Mouse (Mus musculus) forebrain, embryonic 16.5 days (tissue): Measurements from ENCODE around the gene Copz1. TPM values are rescaled to one million over a fixed set of nuclear protein-coding genes. Genes with fewer than 3 reads are reported as not detected.

ENCODE experiments used
- ATAC-seq: fragments of 200-750 bp; cut with Nextera tagmentation; 2 replicates; pipeline ENCODE4 v1.8.0; 2017; ENCODE audit warnings: mild to moderate bottlenecking, moderate library complexity
- H3K27ac ChIP-seq: fragments of 300-500 bp; sonication (generic); 2 replicates; pipeline ENCODE4 v1.5.1; 2014; ENCODE audit warnings: low read length, control low read depth
- H3K27me3 ChIP-seq: fragments of 300-500 bp; sonication (generic); replicated peaks from 2 replicates; pipeline ENCODE4 v1.6.1; 2014; ENCODE audit warnings: low read length; ENCODE audit not compliant: control insufficient read depth, insufficient read depth
- H3K36me3 ChIP-seq: fragments of 300-500 bp; sonication (generic); 2 replicates; pipeline ENCODE4 v1.6.1; 2014; ENCODE audit not compliant: control insufficient read depth, insufficient read depth
- H3K4me1 ChIP-seq: fragments of 300-500 bp; sonication (generic); replicated peaks from 2 replicates; pipeline ENCODE4 v1.6.1; 2014; ENCODE audit warnings: low read length; ENCODE audit not compliant: control insufficient read depth, insufficient read depth
- H3K4me2 ChIP-seq: fragments of 300-500 bp; sonication (generic); 2 replicates; pipeline ENCODE4 v1.6.1; 2014; ENCODE audit warnings: mild to moderate bottlenecking, low read length, control low read depth
- H3K4me3 ChIP-seq: fragments of 300-500 bp; sonication (generic); replicated peaks from 2 replicates; pipeline ENCODE4 v1.5.1; 2014; ENCODE audit warnings: mild to moderate bottlenecking, low read length, control low read depth
- H3K9ac ChIP-seq: fragments of 300-500 bp; sonication (generic); replicated peaks from 2 replicates; pipeline ENCODE4 v1.6.1; 2014; ENCODE audit warnings: low read depth, low read length, control low read depth
- H3K9me3 ChIP-seq: fragments of 300-500 bp; sonication (generic); 2 replicates; pipeline ENCODE4 v1.6.1; 2016; ENCODE audit warnings: low read length; ENCODE audit not compliant: control insufficient read depth
- WGBS: fragments of 180-500 bp; shearing (Covaris S2); extraction: QIAGEN DNeasy Blood & Tissue Kit; methylation state at CpG from one replicate; pipeline ENCODE4 v1.1.7; 2014; 5-methylcytosine and 5-hydroxymethylcytosine counted together
- polyA plus RNA-seq: library from polyadenylated mRNA; unstranded; fragments of >200 nt; fragmentation: Nextera tagmentation; extraction: Ambion mirVana; gene quantifications from 2 replicates; pipeline ENCODE4 v1.2.1, GENCODE M21; 2015

Gene Copz1
- polyA plus RNA-seq, 1 experiment from 2014 or later: 221 TPM

- ATAC-seq: peak; percentile 67
- Histone ChIP-seq H3K36me3 (no peaks in the 10 kb centered on the region), H3K9ac (peak overlapping the region; percentile 95), H3K27ac (peak overlapping the region; percentile 35; the same call in 1 of the 2 replicates), H3K9me3 (no peaks in the 10 kb centered on the region), H3K27me3 (no peaks in the 10 kb centered on the region), H3K4me1 (peaks cover 25% of the 10 kb centered on the region), H3K4me3 (peak overlapping the region; percentile 73), H3K4me2 (peak overlapping the region; percentile 79)
- WGBS: under 1% methylated on average over 16 of the region's 26 CpGs
Measured at GRCm38 (mm10) chr15:103323070-103323454, 50.5 kb downstream of the Copz1 start.

- Histone ChIP-seq H3K9me3 (no peaks in the 10 kb centered on the region), H3K9ac (peak overlapping the region; percentile 95), H3K36me3 (no peaks in the 10 kb centered on the region), H3K27me3 (no peaks in the 10 kb centered on the region), H3K27ac (peak overlapping the region; percentile 35), H3K4me1 (peaks cover 25% of the 10 kb centered on the region), H3K4me2 (peak overlapping the region; percentile 79), H3K4me3 (peak overlapping the region; percentile 73)
- ATAC-seq: peak; percentile 97
- WGBS: under 1% methylated on average over 39 of the region's 40 CpGs
Measured at GRCm38 (mm10) chr15:103323455-103324247, 51.1 kb downstream of the Copz1 start.

- no peaks in the 10 kb centered on the region for H3K27me3 ChIP-seq
- no peaks in the 10 kb centered on the region for H3K36me3 ChIP-seq
- no peaks in the 10 kb centered on the region for H3K9me3 ChIP-seq
- no peak overlapping the region for H3K4me3 ChIP-seq
- H3K9ac ChIP-seq: no peak overlapping the region; the same call in 1 of the 2 replicates
- peaks cover 5% of the 10 kb centered on the region for H3K4me1 ChIP-seq
- ATAC-seq: no peak
- H3K27ac ChIP-seq: no peak overlapping the region; the same call in 1 of the 2 replicates
- WGBS: 49% methylated on average over 5 of the region's 5 CpGs
- H3K4me2 ChIP-seq: no peak overlapping the region
Measured at GRCm38 (mm10) chr15:103333081-103333615, 60.6 kb downstream of the Copz1 start.

GRCm38 (mm10) chr15:103333738-103334137, 61.2 kb downstream of the Copz1 start:
- WGBS: 51% methylated on average over 5 of the region's 5 CpGs
- no peaks in the 10 kb centered on the region for H3K9me3 ChIP-seq
- no peak overlapping the region; the same call in 1 of the 2 replicates for H3K27ac ChIP-seq
- H3K27me3 ChIP-seq: peaks cover 2% of the 10 kb centered on the region
- H3K4me3 ChIP-seq: no peak overlapping the region
- H3K4me1 ChIP-seq: peaks cover 5% of the 10 kb centered on the region
- H3K4me2 ChIP-seq: no peak overlapping the region
- no peaks in the 10 kb centered on the region for H3K36me3 ChIP-seq
- peak; percentile 24; the same call in 1 of the 2 replicates for ATAC-seq
- H3K9ac ChIP-seq: no peak overlapping the region; the same call in 1 of the 2 replicates

GRCm38 (mm10) chr15:103334194-103334593, 61.7 kb downstream of the Copz1 start:
- Histone ChIP-seq H3K9me3 (no peaks in the 10 kb centered on the region), H3K36me3 (no peaks in the 10 kb centered on the region), H3K9ac (no peak overlapping the region), H3K4me1 (peaks cover 8% of the 10 kb centered on the region), H3K27ac (no peak overlapping the region), H3K4me2 (no peak overlapping the region), H3K4me3 (no peak overlapping the region), H3K27me3 (peaks cover 5% of the 10 kb centered on the region)
- 0% methylated on average over 1 of the region's 2 CpGs for WGBS
- ATAC-seq: peak; percentile 4; the same call in 1 of the 2 replicates

- H3K27ac ChIP-seq: no peak overlapping the region
- no peaks in the 10 kb centered on the region for H3K36me3 ChIP-seq
- no peak for ATAC-seq
- no peaks in the 10 kb centered on the region for H3K9me3 ChIP-seq
- H3K9ac ChIP-seq: no peak overlapping the region
- no peak overlapping the region for H3K4me2 ChIP-seq
- WGBS: 67% methylated on average over 3 of the region's 3 CpGs
- peaks cover 10% of the 10 kb centered on the region for H3K4me1 ChIP-seq
- H3K4me3 ChIP-seq: no peak overlapping the region
- H3K27me3 ChIP-seq: peaks cover 5% of the 10 kb centered on the region
Measured at GRCm38 (mm10) chr15:103335040-103335439, 62.5 kb downstream of the Copz1 start.

GRCm38 (mm10) chr15:103335488-103336235, 63.1 kb downstream of the Copz1 start:
- H3K9ac ChIP-seq: no peak overlapping the region
- H3K4me2 ChIP-seq: no peak overlapping the region
- peaks cover 15% of the 10 kb centered on the region for H3K4me1 ChIP-seq
- no peak overlapping the region for H3K27ac ChIP-seq
- H3K4me3 ChIP-seq: no peak overlapping the region
- H3K9me3 ChIP-seq: no peaks in the 10 kb centered on the region
- peaks cover 6% of the 10 kb centered on the region for H3K27me3 ChIP-seq
- ATAC-seq: no peak
- 20% methylated on average over 7 of the region's 7 CpGs for WGBS
- no peaks in the 10 kb centered on the region for H3K36me3 ChIP-seq

GRCm38 (mm10) chr15:103336996-103337667, 64.6 kb downstream of the Copz1 start:
- H3K36me3 ChIP-seq: no peaks in the 10 kb centered on the region
- no peak overlapping the region for H3K4me3 ChIP-seq
- peaks cover 14% of the 10 kb centered on the region for H3K27me3 ChIP-seq
- H3K9me3 ChIP-seq: no peaks in the 10 kb centered on the region
- H3K9ac ChIP-seq: no peak overlapping the region
- WGBS: 16% methylated on average over 11 of the region's 11 CpGs
- H3K4me2 ChIP-seq: no peak overlapping the region
- no peak overlapping the region for H3K27ac ChIP-seq
- H3K4me1 ChIP-seq: peaks cover 15% of the 10 kb centered on the region
- no peak for ATAC-seq

GRCm38 (mm10) chr15:103338829-103339165, 66.3 kb downstream of the Copz1 start:
- no peak overlapping the region; the same call in 1 of the 2 replicates for H3K9ac ChIP-seq
- ATAC-seq: no peak
- peaks cover 14% of the 10 kb centered on the region for H3K27me3 ChIP-seq
- H3K4me1 ChIP-seq: peaks cover 15% of the 10 kb centered on the region
- no peaks in the 10 kb centered on the region for H3K36me3 ChIP-seq
- H3K4me2 ChIP-seq: peak overlapping the region; percentile 67
- no peak overlapping the region for H3K27ac ChIP-seq
- WGBS: 46% methylated on average over 4 of the region's 4 CpGs
- no peaks in the 10 kb centered on the region for H3K9me3 ChIP-seq
- H3K4me3 ChIP-seq: no peak overlapping the region; the same call in 1 of the 2 replicates
